In genomic region chr13:39440907-39441306, GRCm38 (mm10) we compare ENCODE assay signal across 8 mouse cellular contexts.
DNase-seq lines count a peak whose midpoint lies in the region; TF ChIP-seq lines count a peak whose summit lies in the region.

No protein-coding gene starts in this region.

- intact Hi-C loops in gastrocnemius, postnatal 14 days (cut with DNase I; ENCODE audit: low total_unique reads): loop anchor here (10.0 kb wide), 1 partner anchor 1314 kb away; no protein-coding TSS in a partner anchor

- peak; percentile 3 to 5 for DNase-seq in B cell, adult 2 months
- peak; percentile 68 for DNase-seq in ZHBTc4 (ENCODE audit: low read depth, low spot score)
- DNase-seq in cerebellum, postnatal 4 days (ENCODE audit: low spot score in 2 of 2): peak; percentile 65 to 74
- peak; percentile 32 for DNase-seq in gastrocnemius, postnatal 14 days
- DNase-seq in kidney, postnatal 4 days: peak; percentile 79
- DNase-seq in lung, adult 2 months: peak; percentile 43
- DNase-seq in retina, postnatal 7 days (ENCODE audit: low read depth, low spot score): peak; percentile 67
- DNase-seq in T-cell, adult 2 months (ENCODE audit: low spot score): no peak

- no peak overlapping the region for H3K4me3 ChIP-seq in lung, adult 2 months (replicated peaks; ENCODE audit: extremely low read depth, low read depth, low read length)

- no peak for TF ChIP-seq POLR2A in lung, adult 2 months (IDR thresholded peaks at IDR 0.05; ENCODE audit: borderline replicate concordance, extremely low read depth, low read depth, low read length)

- TF ChIP-seq CTCF in lung, adult 2 months (IDR thresholded peaks at IDR 0.05; ENCODE audit: insufficient read depth, low read length): peak; percentile 87

- no peaks in the 10 kb centered on the region for H3K4me1 ChIP-seq in lung, adult 2 months (ENCODE audit: control insufficient read depth, insufficient read depth, low read length)

- 6% methylated on average over 8 of the region's 8 CpGs for WGBS in lung, adult 2 months
